Mouse (Mus musculus) cerebellum, adult 18-20 months (tissue): Measurements from ENCODE around the gene Dpp10.
A peak's percentile ranks its signal among the peaks of the same experiment; 100 is the strongest.

ENCODE experiments used
- DNase-seq, 2 experiments: peaks; one replicate each; pipeline ENCODE4 v3.0.0; 2021

Dpp10 gene

DNA sequence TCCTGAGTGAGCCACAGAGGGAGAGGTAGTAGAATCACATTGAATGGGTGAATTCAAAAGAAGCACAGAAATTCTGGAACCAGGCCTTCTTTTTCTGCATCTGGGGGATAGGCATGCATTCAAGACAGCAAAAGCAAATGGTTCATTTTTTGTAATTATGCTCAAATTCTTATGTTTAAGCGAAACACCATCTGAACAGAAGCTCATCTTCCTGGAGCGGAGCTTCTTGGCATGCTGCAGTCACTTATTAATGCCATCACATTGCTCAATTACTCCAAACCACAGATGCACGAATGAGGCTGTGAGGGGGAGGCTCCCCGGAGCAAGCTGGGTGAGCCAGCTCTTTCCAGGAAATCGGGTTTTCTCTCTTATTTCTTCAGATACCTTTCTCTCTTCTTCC, 142.7 kb downstream of the Dpp10 start:
- DNase-seq = peak; percentile 8 to 26

DNA sequence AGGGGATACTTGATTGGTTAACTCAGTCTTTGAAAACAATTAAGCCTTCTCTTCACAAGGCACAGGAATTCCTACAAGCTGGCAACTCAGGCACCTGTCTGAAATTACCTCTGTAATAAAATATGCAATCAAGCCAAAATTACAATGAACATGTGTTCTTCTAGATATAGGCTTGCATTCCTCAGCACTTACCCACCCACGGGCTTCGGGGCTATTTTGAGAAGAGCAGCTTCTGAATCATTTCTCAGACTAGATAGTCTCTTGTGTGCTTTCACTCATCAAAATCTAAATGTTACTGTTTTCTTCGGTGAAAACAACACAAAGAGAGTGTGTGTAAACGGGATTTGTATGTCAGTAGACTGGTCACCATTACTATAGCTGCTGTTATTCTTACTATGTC, 144.1 kb downstream of the Dpp10 start:
- no peak for DNase-seq

DNA sequence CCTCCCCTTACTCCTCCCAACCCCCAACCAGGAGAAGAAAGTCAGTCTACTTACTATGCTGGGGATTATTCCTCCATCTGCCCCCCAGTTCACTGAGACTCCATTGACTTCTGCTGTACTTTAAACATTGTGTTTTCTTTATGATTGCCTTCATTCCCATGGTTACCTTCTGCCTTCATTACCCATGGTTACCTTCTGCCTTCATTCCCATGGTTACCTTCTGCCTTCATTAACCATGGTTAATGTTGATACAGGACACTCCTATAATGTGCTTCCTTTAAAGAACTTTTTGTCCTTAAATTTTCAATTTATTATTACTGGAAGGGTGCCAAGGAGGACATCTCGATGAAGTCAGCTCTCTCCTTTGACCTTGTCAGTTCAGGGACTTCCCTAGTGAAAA, 158.1 kb downstream of the Dpp10 start:
- no peak for DNase-seq

DNA sequence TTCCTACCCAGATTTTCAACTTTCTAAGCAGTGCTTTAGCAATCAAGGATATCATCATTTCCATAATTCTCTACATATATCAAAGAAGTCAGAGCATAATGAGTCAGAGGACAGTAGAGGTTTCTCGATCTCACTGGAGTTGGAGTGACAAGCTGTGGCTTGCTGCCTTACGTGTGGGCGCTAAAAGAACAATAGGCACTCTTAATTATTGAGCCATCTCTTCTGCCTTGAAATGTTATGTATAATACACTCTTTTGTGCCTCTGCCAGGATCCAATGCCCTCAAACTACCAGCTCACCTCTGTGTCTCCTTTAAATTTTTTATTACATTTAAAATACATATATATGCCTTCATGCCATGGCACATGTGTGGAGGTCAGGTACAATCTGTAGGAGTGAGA, 198.5 kb downstream of the Dpp10 start:
- no peak for DNase-seq

DNA sequence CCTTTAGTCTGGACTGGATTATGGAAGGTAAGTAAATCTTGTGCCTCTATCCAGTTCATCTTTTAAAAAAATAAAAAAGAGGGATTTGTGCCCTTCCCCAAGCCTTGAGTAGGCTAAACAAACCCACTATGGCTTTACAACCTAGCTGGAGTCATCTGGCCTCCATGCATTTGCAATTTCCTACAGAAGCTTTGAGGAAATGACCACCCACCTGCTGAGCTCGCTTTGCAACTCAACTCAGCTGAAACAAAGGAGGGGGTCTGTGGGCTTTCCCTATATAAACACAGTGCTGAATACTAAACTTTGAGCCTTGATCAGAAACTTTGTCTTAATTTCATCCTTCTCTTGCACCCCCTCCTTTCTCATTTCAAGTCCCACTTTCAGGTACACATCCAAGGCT, 244.2 kb downstream of the Dpp10 start:
- DNase-seq = no peak

DNA sequence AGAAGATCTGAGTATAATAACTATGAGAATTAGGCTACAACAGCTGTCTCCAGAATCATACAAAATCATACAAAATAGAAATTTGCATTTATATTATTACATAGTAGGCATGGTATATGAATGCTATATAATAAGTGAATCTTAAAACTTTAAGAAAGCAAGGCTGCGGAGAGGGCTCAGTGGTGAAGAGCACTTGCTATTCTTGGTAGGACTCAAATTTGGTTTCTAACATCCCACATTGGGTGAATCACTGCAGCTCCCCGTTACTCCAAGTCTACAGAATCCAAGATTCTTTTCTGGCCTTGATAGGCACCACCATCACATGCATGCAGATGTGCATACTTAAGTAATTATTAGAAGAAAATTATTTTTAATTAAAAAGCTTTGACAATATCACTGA, 279.8 kb downstream of the Dpp10 start:
- DNase-seq = no peak

DNA sequence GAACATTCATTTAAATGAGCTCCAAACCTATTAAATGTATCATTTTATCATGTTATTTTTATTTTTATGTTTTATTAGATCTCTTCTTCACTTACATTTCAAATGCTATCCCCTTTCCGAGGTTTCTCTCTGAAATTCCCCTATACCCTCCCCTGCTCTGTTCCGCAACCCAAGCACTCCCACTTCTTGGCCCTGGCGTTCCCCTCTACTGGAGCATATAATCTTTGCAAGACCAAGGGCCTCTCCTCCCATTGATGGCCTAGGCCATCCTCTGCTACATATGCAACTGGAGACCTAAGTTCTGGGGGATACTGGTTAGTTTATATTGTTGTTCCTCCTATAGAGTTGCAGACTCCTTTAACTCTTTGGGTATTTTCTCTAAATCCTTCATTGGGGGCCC, 283.1 kb downstream of the Dpp10 start:
- no peak for DNase-seq

DNA sequence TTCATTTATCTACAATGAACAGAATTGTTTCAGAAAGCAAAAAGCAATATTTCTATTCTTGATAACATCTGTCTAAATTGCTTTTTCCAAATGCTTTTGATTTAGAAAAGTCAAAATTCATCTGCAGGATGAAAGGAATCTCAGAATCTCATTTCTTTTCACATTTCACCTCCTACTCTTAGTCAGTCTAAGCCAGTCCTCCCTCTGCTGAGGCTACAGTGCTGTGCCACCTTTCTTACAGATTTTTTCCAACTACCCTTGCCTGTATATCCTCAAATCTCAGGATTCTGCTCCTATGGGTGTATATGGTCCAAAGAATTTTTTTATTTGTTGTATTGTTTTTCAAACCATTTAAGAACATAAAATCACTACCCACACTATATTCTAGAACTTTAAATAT, 289.3 kb downstream of the Dpp10 start:
- no peak for DNase-seq

DNA sequence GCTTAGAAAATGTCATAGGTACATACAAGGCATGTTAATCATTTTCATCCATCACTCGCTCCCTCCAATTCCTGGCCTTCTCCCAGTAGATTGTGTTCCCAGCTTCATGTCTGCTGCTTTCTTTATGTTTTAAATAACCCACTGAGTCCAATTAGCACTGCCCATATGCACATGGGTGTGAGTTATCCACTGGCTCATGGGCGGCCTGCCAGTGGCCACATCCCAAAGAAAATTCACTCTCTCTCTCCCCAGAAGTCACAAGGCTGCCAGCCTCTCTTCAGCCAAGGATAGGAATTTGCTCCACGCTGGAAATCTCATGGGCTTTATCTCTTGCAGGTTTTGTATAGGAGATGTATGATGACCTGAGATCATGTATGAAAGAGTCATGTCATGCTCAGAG, 338.1 kb downstream of the Dpp10 start:
- DNase-seq = peak; percentile 20 to 33

DNA sequence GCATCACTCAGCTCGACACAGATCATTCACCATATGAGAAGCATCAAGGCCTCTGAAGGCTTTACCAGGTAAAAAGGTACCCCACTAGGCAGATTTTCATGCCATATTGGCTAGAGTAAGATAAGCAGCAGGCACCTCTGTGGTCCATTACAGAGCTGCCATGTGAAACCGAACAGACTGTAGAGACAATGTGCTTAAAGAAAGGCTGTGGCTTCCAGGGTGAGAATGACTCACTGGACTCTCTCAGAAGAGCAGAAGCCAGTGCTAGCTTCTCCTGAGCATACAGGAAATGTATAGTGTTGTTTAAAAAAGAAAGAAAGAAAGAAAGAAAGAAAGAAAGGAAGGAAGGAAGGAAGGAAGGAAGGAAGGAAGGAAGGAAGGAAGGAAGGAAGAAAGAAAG, 386.9 kb downstream of the Dpp10 start:
- no peak for DNase-seq

DNA sequence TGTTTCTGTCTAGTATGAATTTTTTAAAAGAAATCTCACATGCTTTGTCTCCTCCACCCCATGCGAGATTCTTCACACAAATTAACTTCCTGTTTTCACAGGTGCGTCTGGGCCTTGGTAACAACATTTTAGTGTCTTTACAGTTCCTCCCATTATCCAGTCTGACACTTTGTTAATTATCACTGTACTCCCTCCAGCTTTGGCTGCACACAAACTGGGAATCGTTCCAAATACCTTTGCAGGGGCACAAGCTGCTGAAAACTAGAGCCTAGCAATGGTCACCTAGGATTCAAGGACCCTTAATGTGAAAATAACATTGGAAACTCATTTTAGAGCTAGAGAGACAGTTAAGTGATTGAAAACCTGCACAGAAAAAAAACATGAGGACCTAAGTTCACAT, 388.8 kb downstream of the Dpp10 start:
- peak in 1 of 2 experiments; percentile 6 for DNase-seq

DNA sequence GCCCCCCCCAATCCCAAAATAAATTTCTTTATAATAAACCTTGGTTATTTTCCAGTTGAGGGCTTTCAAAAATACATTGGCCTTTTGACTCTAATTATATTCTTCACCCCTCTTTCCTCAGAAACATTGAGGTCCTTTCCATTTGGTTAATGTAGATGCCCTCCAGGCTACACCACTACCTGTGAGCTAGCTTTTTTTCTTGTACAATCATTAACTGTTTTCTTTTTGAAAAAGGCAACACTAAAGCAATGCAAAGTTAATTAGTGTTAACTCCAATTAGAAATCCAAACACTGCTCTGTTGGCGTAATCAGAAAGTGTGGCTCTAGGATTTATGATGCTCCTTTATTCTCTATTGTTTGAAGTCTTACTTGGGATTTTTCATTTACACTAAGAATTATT, 407.5 kb downstream of the Dpp10 start:
- DNase-seq = no peak

DNA sequence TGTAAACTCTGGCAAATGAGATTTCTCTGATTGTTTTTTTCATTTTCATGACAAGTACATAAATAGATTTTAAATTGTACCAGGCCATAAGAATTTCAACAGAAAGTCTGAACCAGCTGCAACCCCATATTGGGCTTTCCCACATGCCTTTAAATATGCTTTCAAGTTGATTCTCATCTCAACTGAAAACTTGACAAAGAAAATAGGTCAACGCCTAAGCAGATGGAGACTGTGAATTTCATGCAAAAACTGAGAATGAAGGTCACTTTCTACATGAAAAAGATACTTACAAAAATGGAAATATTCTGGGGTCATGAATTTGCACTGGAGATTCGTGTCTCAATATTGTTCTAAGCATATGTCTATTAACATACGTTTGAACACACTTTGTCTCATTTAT, 417.1 kb downstream of the Dpp10 start:
- DNase-seq = no peak

DNA sequence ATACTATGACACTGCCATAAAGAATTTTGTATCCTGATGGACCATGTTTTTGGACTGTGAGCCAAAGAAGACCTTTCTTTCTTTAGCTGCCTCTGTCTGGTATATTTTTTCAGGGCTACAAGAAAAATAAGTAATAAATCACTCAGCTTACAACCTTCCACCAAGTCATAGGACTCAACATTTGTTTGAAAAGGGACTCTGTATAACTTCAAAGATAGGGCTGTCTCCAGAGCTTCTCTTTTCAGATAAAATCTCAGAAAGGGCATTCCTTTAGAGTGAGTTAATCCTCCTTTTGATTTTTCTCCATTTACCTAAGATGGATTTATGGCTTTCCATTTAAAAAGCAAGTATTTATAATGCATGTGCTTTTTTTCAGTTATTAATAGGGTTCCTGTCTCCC, 460.5 kb downstream of the Dpp10 start:
- DNase-seq = no peak

DNA sequence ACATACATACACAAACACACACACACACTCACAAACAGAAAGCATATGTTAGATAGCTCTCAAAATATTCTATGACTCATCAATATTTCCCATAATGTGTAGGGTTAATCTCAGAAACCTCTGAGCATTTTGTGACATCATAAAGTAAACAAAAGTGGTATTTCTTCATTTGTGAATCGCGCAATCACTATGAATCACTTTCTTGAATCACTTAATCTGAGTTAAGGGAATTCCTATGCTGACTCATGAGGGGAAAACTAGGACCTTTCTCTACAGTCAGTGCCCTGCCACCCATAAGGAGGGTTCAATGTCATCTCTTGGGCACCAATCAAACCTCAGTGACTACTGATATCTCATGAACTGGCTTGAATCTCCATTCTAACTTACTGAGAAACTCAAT, 465.2 kb downstream of the Dpp10 start:
- DNase-seq = no peak

DNA sequence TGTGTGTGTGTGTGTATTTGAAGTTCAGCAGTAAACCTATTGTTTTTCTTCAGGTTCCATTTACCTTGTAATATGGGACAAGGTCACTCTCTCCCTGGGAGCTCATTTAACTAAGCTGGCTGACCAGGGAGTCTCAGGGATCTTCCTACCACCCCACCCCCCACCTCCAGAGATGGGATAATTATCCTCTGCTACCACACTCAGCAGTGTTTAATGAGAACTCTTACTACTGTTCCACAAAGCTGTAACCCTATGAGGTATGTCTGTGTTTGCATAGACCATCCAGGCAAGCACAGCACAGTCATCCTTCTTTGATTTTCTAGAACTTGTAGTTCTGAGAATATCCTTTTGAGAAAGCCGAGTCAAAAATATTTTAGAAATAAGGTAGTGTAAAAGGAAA, 471.6 kb downstream of the Dpp10 start:
- DNase-seq = no peak

DNA sequence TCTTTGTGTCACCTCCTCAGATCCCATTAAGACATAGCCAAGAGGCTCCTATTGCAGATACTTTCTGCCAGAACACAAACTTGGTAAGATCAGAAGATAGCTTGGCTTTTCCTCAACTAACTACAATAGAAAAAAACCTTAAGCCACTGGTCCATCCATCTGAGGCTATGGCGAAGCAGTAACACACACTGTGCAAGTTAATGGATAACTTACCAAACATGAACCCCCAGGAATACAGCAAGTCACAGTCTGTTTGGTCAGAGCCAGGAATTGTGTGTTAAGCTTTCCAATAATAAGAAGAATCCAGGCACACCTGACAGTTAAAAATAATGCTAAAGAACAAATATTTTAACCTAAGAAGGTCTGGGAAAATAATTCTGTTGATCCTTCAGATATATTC, 502.9 kb downstream of the Dpp10 start:
- no peak for DNase-seq

DNA sequence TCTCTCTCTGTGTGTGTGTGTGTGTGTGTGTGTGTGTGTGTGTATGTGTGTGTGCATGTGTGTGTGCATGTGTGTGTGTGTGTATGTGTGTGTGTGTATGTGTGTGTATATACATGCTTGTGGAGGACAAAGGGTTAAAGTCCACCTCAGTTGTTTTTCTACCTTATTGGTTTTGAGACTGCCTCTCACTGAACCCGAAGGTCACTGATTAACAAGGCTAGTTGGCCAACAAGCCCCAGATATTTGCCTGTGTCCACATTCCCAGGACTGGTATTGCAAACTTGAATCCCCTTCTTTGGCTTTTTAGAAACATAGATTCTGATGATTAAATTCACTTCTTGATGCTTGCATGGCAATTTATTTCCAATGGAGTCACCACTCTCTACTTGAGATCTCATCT, 577.6 kb downstream of the Dpp10 start:
- no peak for DNase-seq

DNA sequence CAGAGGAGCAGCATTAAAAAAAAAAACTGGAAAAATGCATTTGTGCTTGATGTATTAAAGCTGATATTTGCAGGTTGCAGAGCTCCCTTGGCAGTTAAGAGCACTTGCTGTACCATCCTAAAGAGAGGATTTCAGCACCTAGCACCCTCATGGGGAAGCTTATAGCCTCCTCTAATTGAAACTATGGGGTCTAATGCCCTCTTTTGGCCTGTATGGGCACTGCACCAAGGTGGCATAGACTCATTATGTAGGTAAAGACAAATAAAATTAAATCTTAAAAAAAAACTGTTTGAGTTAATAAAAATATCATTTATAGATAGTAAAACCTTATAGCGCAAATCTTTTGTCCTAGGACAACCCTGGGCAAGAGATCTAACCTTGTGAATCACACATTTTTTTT, 631.2 kb downstream of the Dpp10 start:
- no peak for DNase-seq

DNA sequence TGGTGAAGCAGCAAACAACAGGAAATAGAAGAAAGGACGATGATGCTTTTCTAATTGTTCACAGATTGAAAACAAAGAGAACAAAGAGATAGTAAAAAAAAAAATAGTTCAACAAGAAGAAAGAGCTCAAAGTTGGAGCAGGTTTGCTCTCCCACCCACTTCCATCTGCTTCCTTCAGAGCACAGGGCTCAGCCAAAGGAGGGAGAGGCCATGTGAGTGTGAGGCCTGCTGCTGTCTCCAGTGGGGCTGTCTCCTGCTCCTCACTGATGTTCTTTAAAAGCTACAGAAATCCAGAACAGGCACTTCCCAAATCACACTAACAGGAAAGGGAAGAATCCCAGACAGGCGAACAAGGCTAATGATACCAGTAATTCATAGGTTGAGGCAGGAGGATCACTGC, 694.1 kb downstream of the Dpp10 start:
- no peak for DNase-seq

DNA sequence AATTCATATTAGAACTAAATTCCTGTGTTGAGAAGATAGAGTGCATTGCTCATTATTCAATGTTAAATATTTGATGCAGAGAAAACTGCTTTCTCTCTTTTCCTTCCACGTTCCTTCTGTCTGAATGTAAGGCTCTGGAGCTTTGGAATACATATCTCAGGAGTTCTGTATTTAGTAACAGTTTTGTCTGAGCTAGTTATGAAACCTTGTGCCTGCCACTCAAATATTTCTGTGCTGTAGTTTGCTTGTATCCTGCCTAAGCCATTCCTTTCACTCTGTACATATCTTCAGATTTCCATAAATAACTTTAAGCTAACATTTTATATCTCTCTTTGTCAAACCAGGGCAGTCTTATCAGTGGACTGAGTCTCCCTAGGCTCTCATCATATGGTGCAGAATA, 707.5 kb downstream of the Dpp10 start:
- no peak for DNase-seq

DNA sequence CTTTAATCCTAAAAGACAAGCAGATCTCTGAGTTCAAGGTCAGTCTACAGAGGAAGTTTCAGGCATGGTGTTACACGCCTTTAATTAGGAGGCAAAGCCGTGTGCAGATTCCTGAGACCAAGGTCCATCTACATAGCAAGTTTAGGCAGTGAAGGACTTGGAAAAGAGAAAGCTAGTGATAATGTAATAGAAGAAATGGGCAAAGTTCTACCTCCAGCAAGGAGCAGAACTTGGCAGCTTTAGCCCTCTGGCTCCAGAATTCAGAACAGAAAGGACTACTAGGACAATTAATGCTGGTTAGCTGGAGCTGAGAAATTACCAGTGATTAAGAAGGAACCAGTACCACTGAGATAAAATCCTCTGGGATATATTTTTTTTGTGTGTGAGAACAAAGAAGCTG, 728.5 kb downstream of the Dpp10 start:
- DNase-seq = no peak
